Mouse (Mus musculus): ENCODE measurements around the gene Agl.

DNA sequence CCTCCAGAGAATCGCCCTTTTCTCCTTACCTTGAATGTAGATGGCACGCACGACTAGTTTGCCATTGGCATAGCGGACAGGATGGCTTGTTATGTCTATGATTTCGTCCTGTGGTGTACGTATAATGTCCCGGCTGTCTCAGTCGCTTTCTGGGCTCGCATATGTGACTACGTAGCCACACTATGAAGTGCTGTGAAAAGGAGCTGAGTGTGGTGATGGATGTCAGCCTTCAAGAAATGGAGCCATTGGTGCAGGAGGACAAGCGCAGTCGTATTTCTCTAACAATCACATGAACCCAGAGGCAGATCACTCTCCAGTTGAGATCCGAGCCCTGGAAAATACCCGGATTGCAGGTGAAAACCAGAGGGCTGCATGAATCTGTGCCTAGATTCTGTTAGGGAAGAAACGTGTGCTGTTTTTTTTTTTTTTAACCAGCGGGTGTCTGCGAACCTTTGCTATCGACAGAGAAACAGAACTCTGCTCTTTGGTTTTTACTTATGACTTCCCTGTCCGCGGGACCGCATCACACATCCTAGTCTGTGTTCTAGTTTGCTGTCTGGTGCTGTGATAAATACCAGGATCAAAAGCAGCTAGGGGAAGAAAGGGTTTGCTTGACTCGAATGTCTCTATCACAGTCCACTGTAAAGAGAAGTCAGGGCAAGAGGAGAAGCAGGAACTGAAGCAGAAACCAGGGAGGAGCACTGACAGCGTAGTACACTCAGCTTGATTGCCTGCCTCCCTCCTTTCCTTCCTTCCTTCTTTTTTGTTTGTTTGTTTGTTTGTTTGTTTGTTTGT, 28.9 kb upstream of the Agl start:
- TF ChIP-seq POLR2A (IDR thresholded peaks at IDR 0.05; ENCODE audit: low read depth, low read length) (no peak), CTCF (IDR thresholded peaks at IDR 0.05; ENCODE audit: extremely low read depth, insufficient read length, insufficient replicate concordance, low read depth, low read length) (no peak)

Data from small intestine, adult 2 months (tissue).